Mouse (Mus musculus) thymus, adult 2 months (tissue): ENCODE data around the gene Prim1.

Source experiments
- CTCF ChIP-seq: fragments of 200-500 bp; IDR thresholded peaks from 2 replicates; pipeline ENCODE4 v1.5.1; 2012; ENCODE audit warnings: mild to moderate bottlenecking, control low read depth, low read length, moderate library complexity, borderline replicate concordance; ENCODE audit not compliant: control insufficient read depth, poor library complexity, insufficient read depth; ENCODE audit errors: extremely low read depth
- POLR2A ChIP-seq: fragments of 200-500 bp; IDR thresholded peaks from 2 replicates; pipeline ENCODE4 v1.6.1; 2012; ENCODE audit warnings: mild to moderate bottlenecking, low read length, control low read depth, moderate library complexity; ENCODE audit not compliant: control insufficient read depth, poor library complexity, insufficient read depth; ENCODE audit errors: extremely low read depth

DNA sequence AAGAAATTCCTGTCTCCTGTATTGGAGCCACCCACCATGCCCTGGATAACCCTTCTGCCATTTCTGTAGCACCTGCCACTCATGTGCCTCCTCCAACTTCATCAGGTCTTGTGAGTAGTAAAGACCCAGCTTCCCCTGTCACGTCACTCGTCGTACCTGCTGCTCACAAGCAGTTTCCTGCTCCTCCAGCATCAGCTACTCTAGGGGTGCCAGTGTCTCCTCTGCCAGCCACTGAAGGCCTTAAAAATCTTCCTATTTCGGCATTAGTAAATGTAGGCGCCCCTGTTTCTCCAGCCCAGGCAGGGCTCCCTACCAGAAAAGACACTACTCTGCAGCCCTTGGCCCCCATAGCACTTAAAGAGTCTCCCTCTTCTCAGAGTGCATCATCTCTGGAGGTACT, 25.3 kb downstream of the Prim1 start:
- TF ChIP-seq POLR2A, result no peak
- TF ChIP-seq CTCF, result no peak
